Mouse (Mus musculus): ENCODE measurements around the gene Gnai2. TPM values are rescaled to one million over a fixed set of nuclear protein-coding genes. Genes with fewer than 3 reads are reported as not detected.
"Not testable (repeated sequence)": the region's sequence is repeated elsewhere in the genome, so short reads cannot be mapped to it uniquely, and the experiment has no call there.

The Gnai2 gene
- total and polyA plus RNA-seq, 2 experiments from 2014 or later, result 223 to 287 TPM

DNA sequence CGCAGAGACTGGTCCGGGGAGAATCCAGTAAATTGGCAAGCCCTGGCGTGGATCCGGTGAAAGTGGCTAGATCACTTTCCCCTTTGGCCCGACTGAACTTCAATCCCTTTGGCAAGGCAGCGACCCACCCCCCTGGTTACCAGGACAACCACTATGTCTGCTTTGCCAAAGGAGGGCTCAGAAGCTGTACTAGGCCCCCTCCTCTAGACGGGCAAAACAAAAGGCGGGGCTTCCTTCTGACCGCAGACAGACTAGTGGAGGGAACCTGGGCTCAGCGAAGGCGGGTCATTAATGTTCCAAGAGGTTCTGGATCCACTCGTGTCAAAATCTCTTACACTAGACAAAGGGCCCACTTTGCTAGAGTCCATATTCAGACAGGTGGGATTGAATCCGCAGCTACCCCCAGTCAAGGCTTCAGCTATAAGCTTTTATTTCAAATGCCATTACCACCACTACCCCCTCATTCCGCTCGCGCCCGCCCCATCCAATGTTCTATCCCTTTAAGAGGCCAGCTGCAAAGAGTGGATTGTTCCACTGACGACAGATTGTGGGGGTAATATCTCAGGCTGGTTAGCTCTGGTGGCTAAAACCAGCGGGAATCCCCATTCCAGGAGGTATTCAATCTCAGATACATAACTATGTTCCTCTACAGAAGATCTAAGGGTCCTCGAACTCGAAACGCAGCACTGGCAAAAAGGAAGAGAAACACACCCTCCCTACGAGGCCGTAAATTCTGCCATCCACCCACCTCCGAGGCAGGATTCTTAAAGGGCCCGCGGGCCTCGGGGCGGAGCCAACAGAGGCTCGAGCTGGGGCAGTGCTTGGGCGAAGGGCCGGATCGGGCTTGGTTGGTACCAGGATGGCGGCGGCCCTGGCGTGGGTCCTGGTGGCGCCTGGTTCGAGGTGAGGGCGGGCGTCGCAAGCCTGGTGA, 66.6 kb downstream of the Gnai2 start:
- Histone ChIP-seq H3K27me3 (ENCODE audit: insufficient read depth, low read length) (no peaks in the 10 kb centered on the region), H3K36me3 (ENCODE audit: insufficient read depth) (peaks cover 38% of the 10 kb centered on the region), H3K4me1 (ENCODE audit: insufficient read depth) (peaks cover 32% of the 10 kb centered on the region), H3K27ac (ENCODE audit: low read depth, low read length) (peak overlapping the region; percentile 89), H3K4me3 (ENCODE audit: low read depth, low read length) (peak overlapping the region; percentile 63), H3K9ac (peak overlapping the region; percentile 69), H3K4me2 (ENCODE audit: low read depth) (peak overlapping the region; percentile 76), H3K9me3 (ENCODE audit: low read length) (no peaks in the 10 kb centered on the region)
- TF ChIP-seq CTCF (IDR thresholded peaks at IDR 0.05; ENCODE audit: low read depth), result no peak; the same call in 1 of the 2 replicates
- DNase-seq, result peak; percentile 94
- ATAC-seq, result peak; percentile 93
- WGBS, result under 1% methylated on average over 41 of the region's 41 CpGs

DNA sequence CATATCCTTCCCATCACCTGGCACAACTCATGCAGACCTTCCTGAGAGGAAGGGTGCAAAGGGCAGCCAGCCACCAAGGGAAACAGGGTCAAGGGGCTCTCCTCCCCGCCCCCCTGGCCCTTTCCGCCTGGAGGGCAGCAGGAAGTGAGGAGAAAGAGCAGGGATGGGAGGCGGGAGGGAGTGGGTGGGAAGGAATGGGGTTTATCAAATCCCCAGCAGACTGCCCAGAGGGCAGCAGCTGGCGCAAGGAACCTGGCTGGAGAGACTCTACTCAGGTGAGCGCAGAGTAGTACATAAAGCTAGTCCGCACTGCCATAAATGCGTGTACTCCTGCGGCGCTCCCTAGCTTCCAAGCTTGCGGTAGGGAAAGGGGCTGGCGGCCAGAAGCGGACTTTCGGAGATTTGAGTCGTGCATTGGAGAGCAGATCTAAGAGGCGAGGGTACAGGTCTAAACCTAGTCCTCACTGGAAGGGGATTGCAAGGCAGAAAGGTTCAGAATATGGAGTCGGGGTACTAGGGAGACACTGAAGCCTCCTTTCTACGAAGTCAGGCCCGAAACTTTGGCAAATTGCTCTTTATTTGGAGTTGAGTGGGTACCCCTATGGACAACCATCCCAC, 67.4 kb downstream of the Gnai2 start, which contains the start of gene Hyal2:
Gene Hyal2, plus strand, starts transcription at position 244 of the 618 bp plus-strand sequence.
- H3K4me3 ChIP-seq (ENCODE audit: low read depth, low read length), result peak within 1 kb of the TSS; percentile 63
- ATAC-seq, result no peak
- no peaks in the 10 kb centered on the region for H3K27me3 ChIP-seq (ENCODE audit: insufficient read depth, low read length)
- H3K4me2 ChIP-seq (ENCODE audit: low read depth), result peak within 1 kb of the TSS; percentile 76
- peak within 1 kb of the TSS; percentile 89 for H3K27ac ChIP-seq (ENCODE audit: low read depth, low read length)
- peak within 1 kb of the TSS; percentile 69 for H3K9ac ChIP-seq
- DNase-seq, result no peak
- no peak for TF ChIP-seq CTCF (IDR thresholded peaks at IDR 0.05; ENCODE audit: low read depth)
- WGBS, result 9% methylated on average over 18 of the region's 18 CpGs
- H3K4me1 ChIP-seq (ENCODE audit: insufficient read depth), result peaks cover 33% of the 10 kb centered on the region
- H3K36me3 ChIP-seq (ENCODE audit: insufficient read depth), result peaks cover 31% of the 10 kb centered on the region
- H3K9me3 ChIP-seq (ENCODE audit: low read length), result no peaks in the 10 kb centered on the region

DNA sequence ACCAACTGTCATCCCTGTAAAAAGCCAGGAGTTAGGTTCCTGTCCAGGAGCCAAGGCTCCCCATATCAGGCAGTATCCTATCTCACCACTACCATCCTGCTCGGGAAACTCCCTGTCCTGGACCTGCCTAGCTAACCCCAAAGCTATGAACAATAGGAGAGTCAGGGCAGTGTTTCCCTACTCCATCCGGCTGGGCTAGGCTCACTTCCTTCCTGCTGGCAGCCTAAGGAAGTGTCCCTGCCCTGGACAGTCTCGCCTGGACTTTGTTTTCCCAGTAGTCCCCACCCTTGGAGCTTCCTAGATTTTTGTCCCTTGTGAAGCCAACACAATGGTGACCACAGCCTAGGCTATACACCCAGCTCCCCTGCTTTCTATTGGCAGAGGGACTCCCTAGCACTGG, 68.3 kb downstream of the Gnai2 start:
- WGBS, result 77% methylated on average over 3 of the region's 3 CpGs
- Histone ChIP-seq H3K27ac (ENCODE audit: low read depth, low read length) (no peak overlapping the region), H3K9ac (no peak overlapping the region)

GRCm38 (mm10) chr9:107566041-107566709, 69.0 kb downstream of the Gnai2 start:
- Histone ChIP-seq H3K9ac (no peak overlapping the region), H3K9me3 (ENCODE audit: low read length) (no peaks in the 10 kb centered on the region), H3K4me2 (ENCODE audit: low read depth) (no peak overlapping the region), H3K27ac (ENCODE audit: low read depth, low read length) (no peak overlapping the region; the same call in 1 of the 2 replicates), H3K36me3 (ENCODE audit: insufficient read depth) (peaks cover 25% of the 10 kb centered on the region), H3K27me3 (ENCODE audit: insufficient read depth, low read length) (no peaks in the 10 kb centered on the region), H3K4me1 (ENCODE audit: insufficient read depth) (peaks cover 35% of the 10 kb centered on the region), H3K4me3 (ENCODE audit: low read depth, low read length) (no peak overlapping the region)
- ATAC-seq, result no peak
- TF ChIP-seq CTCF (IDR thresholded peaks at IDR 0.05; ENCODE audit: low read depth), result peak; percentile 87
- peak; percentile 72 for DNase-seq
- 58% methylated on average over 15 of the region's 15 CpGs for WGBS

More for the DNA sequence above, 68.3 kb downstream of the Gnai2 start:
- H3K4me3 ChIP-seq (ENCODE audit: low read depth, low read length), result no peak overlapping the region
- peaks cover 25% of the 10 kb centered on the region for H3K36me3 ChIP-seq (ENCODE audit: insufficient read depth)
- H3K4me1 ChIP-seq (ENCODE audit: insufficient read depth), result peaks cover 35% of the 10 kb centered on the region
- DNase-seq (no peak), ATAC-seq (no peak)
- no peak for TF ChIP-seq CTCF (IDR thresholded peaks at IDR 0.05; ENCODE audit: low read depth)
- no peak overlapping the region for H3K4me2 ChIP-seq (ENCODE audit: low read depth)
- H3K9me3 ChIP-seq (ENCODE audit: low read length), result no peaks in the 10 kb centered on the region
- H3K27me3 ChIP-seq (ENCODE audit: insufficient read depth, low read length), result no peaks in the 10 kb centered on the region

DNA sequence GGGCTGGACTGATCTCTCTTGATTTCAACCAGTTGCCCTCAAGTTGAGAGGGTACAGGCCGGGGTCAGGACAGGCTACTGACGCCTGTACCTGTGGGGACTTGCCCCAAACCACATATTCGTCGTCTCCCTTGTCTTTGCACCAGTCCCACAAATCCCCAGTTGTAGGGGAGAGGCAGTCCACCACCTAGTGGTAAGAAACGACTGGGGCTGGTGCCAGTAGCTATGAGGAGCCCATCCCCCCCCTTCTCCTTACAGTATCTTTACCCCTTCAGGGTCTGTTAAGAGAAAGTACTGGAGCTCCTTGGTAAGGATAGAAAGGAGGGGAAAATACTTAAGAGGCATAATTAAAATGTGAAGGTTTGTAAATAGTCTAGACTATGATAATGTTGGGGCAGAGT, 69.6 kb downstream of the Gnai2 start:
- not testable (repeated sequence) for H3K27ac ChIP-seq (ENCODE audit: low read depth, low read length); H3K9ac ChIP-seq; H3K27me3 ChIP-seq (ENCODE audit: insufficient read depth, low read length); H3K4me3 ChIP-seq (ENCODE audit: low read depth, low read length); DNase-seq; ATAC-seq; H3K4me2 ChIP-seq (ENCODE audit: low read depth); H3K9me3 ChIP-seq (ENCODE audit: low read length)
- TF ChIP-seq CTCF (IDR thresholded peaks at IDR 0.05; ENCODE audit: low read depth), result peak; percentile 25; the same call in 1 of the 2 replicates
- H3K36me3 ChIP-seq (ENCODE audit: insufficient read depth), result peaks cover 29% of the 10 kb centered on the region
- peaks cover 31% of the 10 kb centered on the region for H3K4me1 ChIP-seq (ENCODE audit: insufficient read depth)
- WGBS, result 50% methylated on average over 5 of the region's 5 CpGs

Other genes starting within 250 kb of the Gnai2 start
- gene Cacna2d2, start 235.8 kb downstream of the Gnai2 start, total RNA-seq (2014; rRNA removed), result 29.7 and 49.5 TPM in 2 replicates
- gene Cacna2d2, start 235.8 kb downstream of the Gnai2 start, polyA plus RNA-seq (2015; fragmentation: Nextera tagmentation; extraction: Ambion mirVana), result 3.0 and 5.0 TPM in 2 replicates
- 44.3 and 51.4 TPM in 2 replicates for gene Tmem115, start 101.4 kb downstream of the Gnai2 start, total RNA-seq (2014; rRNA removed)
- gene Tmem115, start 101.4 kb downstream of the Gnai2 start, polyA plus RNA-seq (2015; fragmentation: Nextera tagmentation; extraction: Ambion mirVana), result 49.7 and 50.4 TPM in 2 replicates
- gene Cyb561d2, start 93.2 kb downstream of the Gnai2 start, total RNA-seq (2014; rRNA removed), result 36.0 and 42.7 TPM in 2 replicates
- 47.0 and 48.3 TPM in 2 replicates for gene Cyb561d2, start 93.2 kb downstream of the Gnai2 start, polyA plus RNA-seq (2015; fragmentation: Nextera tagmentation; extraction: Ambion mirVana)
- gene Nprl2, start 93.1 kb downstream of the Gnai2 start, total RNA-seq (2014; rRNA removed), result 59.9 and 73.3 TPM in 2 replicates
- 65.9 and 70.4 TPM in 2 replicates for gene Nprl2, start 93.1 kb downstream of the Gnai2 start, polyA plus RNA-seq (2015; fragmentation: Nextera tagmentation; extraction: Ambion mirVana)
- 6.4 and 11.6 TPM in 2 replicates for gene Zmynd10, start 88.1 kb downstream of the Gnai2 start, total RNA-seq (2014; rRNA removed)
- gene Zmynd10, start 88.1 kb downstream of the Gnai2 start, polyA plus RNA-seq (2015; fragmentation: Nextera tagmentation; extraction: Ambion mirVana), result 5.9 and 7.0 TPM in 2 replicates
- 21.7 and 25.2 TPM in 2 replicates for gene Rassf1, start 83.8 kb downstream of the Gnai2 start, total RNA-seq (2014; rRNA removed)
- gene Rassf1, start 83.8 kb downstream of the Gnai2 start, polyA plus RNA-seq (2015; fragmentation: Nextera tagmentation; extraction: Ambion mirVana), result 26.6 and 33.3 TPM in 2 replicates
- 109 and 118 TPM in 2 replicates for gene Tusc2, start 72.1 kb downstream of the Gnai2 start, total RNA-seq (2014; rRNA removed)
- 128 and 129 TPM in 2 replicates for gene Tusc2, start 72.1 kb downstream of the Gnai2 start, polyA plus RNA-seq (2015; fragmentation: Nextera tagmentation; extraction: Ambion mirVana)
- 48.5 and 51.5 TPM in 2 replicates for gene Hyal2, start 67.4 kb downstream of the Gnai2 start, total RNA-seq (2014; rRNA removed)
- 42.2 and 43.1 TPM in 2 replicates for gene Hyal2, start 67.4 kb downstream of the Gnai2 start, polyA plus RNA-seq (2015; fragmentation: Nextera tagmentation; extraction: Ambion mirVana)
- gene Hyal1, start 58.4 kb downstream of the Gnai2 start, total RNA-seq (2014; rRNA removed), result 3.5 and 3.9 TPM in 2 replicates
- gene Hyal1, start 58.4 kb downstream of the Gnai2 start, polyA plus RNA-seq (2015; fragmentation: Nextera tagmentation; extraction: Ambion mirVana), result 1.9 and 2.0 TPM in 2 replicates
- 15.8 and 27.0 TPM in 2 replicates for gene Naa80, start 56.5 kb downstream of the Gnai2 start, total RNA-seq (2014; rRNA removed)
- gene Naa80, start 56.5 kb downstream of the Gnai2 start, polyA plus RNA-seq (2015; fragmentation: Nextera tagmentation; extraction: Ambion mirVana), result 18.8 and 21.3 TPM in 2 replicates
- gene Hyal3, start 54.5 kb downstream of the Gnai2 start, total RNA-seq (2014; rRNA removed), result 1.00 and 2.9 TPM in 2 replicates
- 1.3 and 1.5 TPM in 2 replicates for gene Hyal3, start 54.5 kb downstream of the Gnai2 start, polyA plus RNA-seq (2015; fragmentation: Nextera tagmentation; extraction: Ambion mirVana)
- gene Ifrd2, start 47.7 kb downstream of the Gnai2 start, total RNA-seq (2014; rRNA removed), result 11.7 and 13.8 TPM in 2 replicates
- gene Ifrd2, start 47.7 kb downstream of the Gnai2 start, polyA plus RNA-seq (2015; fragmentation: Nextera tagmentation; extraction: Ambion mirVana), result 6.2 and 7.4 TPM in 2 replicates
- 6.5 and 6.6 TPM in 2 replicates for gene Sema3b, start 26.1 kb downstream of the Gnai2 start, total RNA-seq (2014; rRNA removed)
- 3.9 and 4.4 TPM in 2 replicates for gene Sema3b, start 26.1 kb downstream of the Gnai2 start, polyA plus RNA-seq (2015; fragmentation: Nextera tagmentation; extraction: Ambion mirVana)
- 43.5 and 60.9 TPM in 2 replicates for gene Slc38a3, start 34.2 kb upstream of the Gnai2 start, total RNA-seq (2014; rRNA removed)
- 38.7 and 39.8 TPM in 2 replicates for gene Slc38a3, start 34.2 kb upstream of the Gnai2 start, polyA plus RNA-seq (2015; fragmentation: Nextera tagmentation; extraction: Ambion mirVana)
- gene Gnat1, start 44.3 kb upstream of the Gnai2 start, total RNA-seq (2014; rRNA removed), result 0.24 TPM in 1 of 2 replicates, not detected in the other
- gene Gnat1, start 44.3 kb upstream of the Gnai2 start, polyA plus RNA-seq (2015; fragmentation: Nextera tagmentation; extraction: Ambion mirVana), result 0.73 and 1.8 TPM in 2 replicates
- 56.6 and 61.4 TPM in 2 replicates for gene Sema3f, start 75.1 kb upstream of the Gnai2 start, total RNA-seq (2014; rRNA removed)
- 7.1 and 7.8 TPM in 2 replicates for gene Sema3f, start 75.1 kb upstream of the Gnai2 start, polyA plus RNA-seq (2015; fragmentation: Nextera tagmentation; extraction: Ambion mirVana)
- gene Rbm5, start 135.6 kb upstream of the Gnai2 start, total RNA-seq (2014; rRNA removed), result 173 and 208 TPM in 2 replicates
- 111 and 152 TPM in 2 replicates for gene Rbm5, start 135.6 kb upstream of the Gnai2 start, polyA plus RNA-seq (2015; fragmentation: Nextera tagmentation; extraction: Ambion mirVana)
- 77.8 and 78.3 TPM in 2 replicates for gene Rbm6, start 237.9 kb upstream of the Gnai2 start, total RNA-seq (2014; rRNA removed)
- gene Rbm6, start 237.9 kb upstream of the Gnai2 start, polyA plus RNA-seq (2015; fragmentation: Nextera tagmentation; extraction: Ambion mirVana), result 41.4 and 59.5 TPM in 2 replicates

All from forebrain, postnatal 0 days (tissue).